Mouse (Mus musculus): ENCODE measurements around the gene Rrh.
"Not testable (repeated sequence)": the region's sequence is repeated elsewhere in the genome, so short reads cannot be mapped to it uniquely, and the experiment has no call there.

The Rrh gene

GRCm38 (mm10) chr3:129782746-129783145 lies 39.6 kb downstream of the Rrh start:
- in situ Hi-C loops (cut with MseI, MboI): no loop called here

- in situ Hi-C loops (cut with MseI, MboI): no loop called here
Observed at GRCm38 (mm10) chr3:129781435-129781834, 41.0 kb downstream of the Rrh start.

GRCm38 (mm10) chr3:129771210-129771609 lies 51.2 kb downstream of the Rrh start:
- in situ Hi-C loops (cut with MseI, MboI): no loop called here

- in situ Hi-C loops (cut with MseI, MboI): no loop called here
Observed at GRCm38 (mm10) chr3:129766971-129767794, 55.2 kb downstream of the Rrh start.

- in situ Hi-C loops (cut with MseI, MboI): no loop called here
Observed at GRCm38 (mm10) chr3:129766106-129766505, 56.3 kb downstream of the Rrh start.

- in situ Hi-C loops (cut with MseI, MboI): not testable (repeated sequence)
Observed at GRCm38 (mm10) chr3:129757599-129757998, 64.8 kb downstream of the Rrh start.

GRCm38 (mm10) chr3:129754650-129755604 lies 67.5 kb downstream of the Rrh start, which contains the start of gene Egf:
Gene Egf, minus strand, starts transcription at chr3:129755316.
- in situ Hi-C loops (cut with MseI, MboI): no loop called here
